Mouse (Mus musculus): Measurements from ENCODE around the gene Cops9.

The Cops9 gene

GRCm38 (mm10) chr1:92607711-92608110 is 34.1 kb downstream of the Cops9 start:
- DNase-seq (ENCODE audit: inconsistent age in 2 of 2, low spot score in 1 of 2) = no peak

- no peak for DNase-seq (ENCODE audit: inconsistent age in 2 of 2, low spot score in 1 of 2)
These were observed 36.3 kb downstream of the Cops9 start, which contains the start of gene Olfr1410 for GRCm38 (mm10) chr1:92605482-92605881. Gene Olfr1410, plus strand, starts transcription at chr1:92605782.

GRCm38 (mm10) chr1:92596019-92596418 is 45.8 kb downstream of the Cops9 start:
- DNase-seq (ENCODE audit: inconsistent age in 2 of 2, low spot score in 1 of 2) = no peak

- DNase-seq (ENCODE audit: inconsistent age in 2 of 2, low spot score in 1 of 2) = no peak
These were observed 47.7 kb downstream of the Cops9 start, which contains the start of gene Olfr1411 for GRCm38 (mm10) chr1:92594111-92594510. Gene Olfr1411, plus strand, starts transcription at chr1:92594411.
